Mouse (Mus musculus): Measurements from ENCODE around the gene Zfp85.
A peak's percentile ranks its signal among the peaks of the same experiment; 100 is the strongest.
"Not testable (repeated sequence)": the region's sequence is repeated elsewhere in the genome, so short reads cannot be mapped to it uniquely, and the experiment has no call there.

Gene Zfp85

DNA sequence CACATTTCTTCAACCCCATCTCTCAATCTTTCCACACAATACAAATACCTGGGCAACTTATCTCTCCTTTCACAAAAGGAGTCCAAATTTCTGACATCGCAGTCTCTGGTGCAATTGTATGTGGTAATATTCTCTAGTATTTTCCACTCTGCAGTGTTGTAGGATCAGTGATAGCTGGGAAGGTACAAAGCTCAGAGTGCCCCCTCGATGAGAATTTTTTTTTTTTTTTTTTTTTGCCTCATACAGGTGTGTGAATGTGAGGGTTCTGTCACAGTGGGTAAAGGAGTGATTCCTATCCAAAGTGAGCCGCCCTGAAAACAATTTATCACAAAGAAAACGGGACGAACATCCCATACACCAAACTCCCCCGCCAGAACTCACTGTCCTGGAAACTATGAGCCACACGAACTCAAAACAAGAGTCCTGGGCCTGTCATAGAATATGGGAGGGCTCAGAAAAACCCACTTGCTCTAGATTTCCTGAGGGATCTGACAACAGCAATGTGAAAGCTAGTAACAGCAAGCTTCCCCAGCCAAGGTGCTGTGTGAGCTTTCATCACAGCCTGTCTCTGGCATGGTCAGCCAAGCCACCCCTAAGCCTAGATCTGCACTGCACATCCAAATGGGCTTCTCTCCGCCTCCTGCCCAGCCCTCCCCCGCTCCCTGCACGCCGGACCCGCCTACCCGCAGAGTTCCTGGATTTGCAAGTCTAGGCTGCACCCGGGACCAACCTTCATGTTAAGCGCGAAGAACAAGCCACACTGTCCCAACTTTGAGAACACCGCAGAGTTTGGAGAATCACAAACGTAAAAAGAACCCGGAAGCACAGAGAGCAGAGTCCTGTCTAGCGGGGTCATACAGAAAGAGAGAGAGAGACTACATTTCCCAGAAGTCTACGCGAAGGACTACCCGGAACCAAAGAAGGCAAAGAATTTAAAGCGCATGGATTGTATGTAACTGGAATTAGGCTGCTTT lies at the start of gene Zfp85:
Gene Zfp85, minus strand, starts transcription at position 896 of the 974 bp plus-strand sequence.
- DNase-seq, result peak; percentile 72 to 74

DNA sequence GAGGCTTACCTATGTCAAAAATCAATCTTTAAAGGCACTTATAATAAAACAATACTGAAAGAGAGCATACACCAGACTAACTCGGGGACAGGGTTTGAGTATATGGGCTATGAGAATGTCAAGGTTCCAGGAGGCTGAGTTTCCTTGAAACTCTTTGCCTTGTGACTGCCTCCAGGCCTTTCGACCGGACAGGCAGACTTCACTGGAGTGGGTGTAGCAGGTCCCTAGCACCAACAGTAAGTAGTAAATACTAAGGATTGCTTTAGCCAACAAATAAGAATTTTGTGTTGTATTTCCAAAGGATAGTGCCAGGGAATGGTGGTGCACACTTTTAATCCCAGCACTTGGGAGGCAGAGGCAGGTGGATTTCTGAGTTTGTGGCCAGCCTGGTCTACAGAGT lies 44.1 kb upstream of the Zfp85 start:
- not testable (repeated sequence) for DNase-seq

DNA sequence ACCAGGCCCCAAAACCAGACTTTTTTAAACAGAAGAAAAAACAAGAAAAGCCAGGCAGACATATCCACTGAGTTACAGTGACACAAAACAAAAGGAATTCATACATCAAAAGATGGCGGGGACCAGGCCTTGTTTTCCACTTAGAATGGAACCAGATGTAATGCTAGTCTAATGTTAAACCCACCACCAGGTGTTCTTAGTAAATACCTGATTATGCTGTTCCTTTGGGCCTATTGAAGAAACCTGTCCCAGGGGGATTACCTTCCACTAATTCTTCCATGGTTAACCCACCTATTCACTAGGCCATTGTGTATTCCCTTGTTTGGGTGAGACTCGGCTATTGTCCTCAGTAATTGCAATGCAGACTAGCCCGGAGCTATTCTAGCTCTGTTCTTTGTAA lies 43.6 kb upstream of the Zfp85 start:
- no peak for DNase-seq

DNA sequence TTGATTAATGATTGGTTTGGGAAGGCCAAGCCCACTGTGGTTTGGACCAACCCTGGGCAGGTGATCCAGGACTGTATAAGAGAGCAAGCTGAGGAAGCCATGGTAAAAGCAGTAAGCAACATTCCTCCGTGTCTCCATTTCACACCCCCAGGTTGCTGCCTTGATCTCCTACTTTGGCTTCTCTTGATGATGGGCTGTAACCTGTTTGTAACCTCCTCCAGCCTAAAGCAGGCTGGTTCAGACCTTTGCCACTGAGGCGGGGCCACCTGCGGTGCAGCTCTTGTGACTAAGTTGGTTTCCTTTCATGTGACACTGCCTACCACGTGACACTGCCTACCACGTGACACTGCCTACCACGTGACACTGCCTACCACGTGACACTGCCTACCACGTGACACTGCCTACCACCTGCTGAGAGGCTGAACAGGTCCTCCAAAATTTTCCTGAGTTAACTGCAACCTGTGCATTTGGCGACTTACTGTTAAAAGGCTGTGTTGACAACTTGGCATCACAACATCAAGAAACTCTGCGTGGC lies 37.0 kb upstream of the Zfp85 start:
- no peak for DNase-seq

DNA sequence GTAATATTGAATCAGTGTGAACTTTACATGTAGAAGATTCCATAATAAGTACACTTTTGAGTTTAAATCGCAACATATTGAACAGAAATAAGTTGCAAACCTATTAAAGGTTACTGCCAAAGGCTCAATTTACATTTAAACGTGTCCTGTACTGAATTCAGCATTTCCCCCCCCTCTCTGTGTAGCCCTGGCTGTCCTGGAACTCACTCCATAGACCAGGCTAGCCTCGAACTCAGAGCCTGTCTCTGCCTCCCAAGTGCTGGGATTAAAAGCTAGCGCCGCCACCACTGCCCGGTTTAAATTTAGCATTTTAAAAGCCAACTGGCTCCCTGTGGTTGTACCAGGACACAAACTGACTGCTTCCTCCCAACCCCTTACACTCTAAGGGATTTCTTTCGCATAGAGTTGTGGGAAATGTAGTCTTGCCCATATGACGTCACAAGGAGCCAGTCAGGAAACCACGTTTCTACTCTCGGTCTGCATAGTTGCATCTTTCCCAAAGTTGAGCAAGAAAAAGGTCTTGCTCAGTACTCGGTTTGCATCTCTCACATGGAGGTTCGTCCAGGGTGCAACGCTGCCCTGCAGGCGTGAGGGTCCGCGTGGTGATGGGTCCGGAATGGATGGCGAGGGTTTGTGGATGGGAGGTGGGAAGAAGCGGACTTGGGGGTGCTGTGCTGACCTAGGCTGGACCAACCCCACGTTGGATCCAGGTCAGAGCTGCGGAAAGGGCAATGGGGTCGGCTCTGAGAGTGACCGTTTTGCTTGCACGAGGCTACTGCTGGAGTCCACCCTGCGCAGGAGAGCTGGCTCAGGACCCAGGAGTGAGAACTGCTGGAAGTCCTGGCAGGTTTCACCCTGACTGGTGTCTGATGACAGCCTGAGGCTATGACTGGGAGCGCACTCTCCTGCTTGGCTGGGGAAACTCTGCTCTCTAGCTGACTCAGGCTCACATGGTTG lies 24.5 kb upstream of the Zfp85 start, which contains the start of gene Zfp493:
Gene Zfp493, plus strand, starts transcription at position 429 of the 957 bp plus-strand sequence.
- DNase-seq, result peak; percentile 62 to 73

DNA sequence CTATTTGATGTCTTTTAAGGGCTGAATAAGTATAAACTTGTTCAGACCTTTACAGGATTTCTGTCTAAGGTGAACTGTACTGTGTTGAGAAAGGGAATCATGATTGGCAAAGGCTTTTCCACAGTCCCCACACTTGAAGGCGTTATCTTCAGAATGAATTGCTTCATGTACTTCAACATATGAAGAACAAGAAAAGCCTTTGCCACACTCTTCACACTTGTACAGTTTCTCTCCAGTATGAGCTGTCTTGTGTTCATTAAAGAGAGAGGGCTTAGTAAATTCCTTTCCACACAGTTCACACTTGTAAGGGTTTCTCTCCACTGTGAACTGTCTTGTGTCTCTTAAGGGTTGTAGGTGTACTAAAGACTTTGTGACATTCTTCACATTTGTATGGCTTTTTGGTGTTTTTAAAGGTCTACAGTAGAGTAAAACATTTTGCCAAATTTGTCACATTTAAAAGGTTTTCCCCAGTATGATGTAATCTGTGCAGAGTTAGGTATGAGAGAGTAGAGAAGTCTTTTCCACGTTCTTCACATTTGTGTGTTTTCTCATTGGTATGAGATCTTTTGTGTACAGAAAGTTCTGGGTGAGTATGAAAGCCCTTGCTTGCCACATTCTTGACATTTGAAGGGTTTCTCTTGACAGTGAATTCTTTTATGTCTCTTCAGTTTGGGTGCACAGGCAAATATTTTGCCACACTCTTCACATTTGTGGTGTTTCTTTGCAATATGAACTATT lies 8.2 kb upstream of the Zfp85 start:
- no peak for DNase-seq

DNA sequence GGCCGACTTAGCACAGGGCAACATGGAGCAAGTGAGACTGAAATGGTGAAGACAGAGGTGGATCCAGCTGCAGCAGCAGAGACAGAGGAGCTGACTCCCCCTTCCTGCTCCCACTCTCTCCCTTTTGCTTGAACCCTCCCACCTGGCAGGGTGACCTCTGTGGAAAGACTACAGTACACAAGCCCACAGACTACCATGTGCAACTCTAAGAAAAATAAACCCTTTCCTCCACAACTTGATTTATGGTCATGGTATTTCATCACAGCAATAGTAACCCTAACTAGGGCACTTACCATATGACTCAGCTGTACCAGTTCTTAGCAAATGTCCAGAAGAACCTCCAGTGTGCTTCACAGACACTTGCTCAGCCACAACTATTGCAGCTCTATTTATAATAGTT lies 4.9 kb upstream of the Zfp85 start:
- no peak for DNase-seq

DNA sequence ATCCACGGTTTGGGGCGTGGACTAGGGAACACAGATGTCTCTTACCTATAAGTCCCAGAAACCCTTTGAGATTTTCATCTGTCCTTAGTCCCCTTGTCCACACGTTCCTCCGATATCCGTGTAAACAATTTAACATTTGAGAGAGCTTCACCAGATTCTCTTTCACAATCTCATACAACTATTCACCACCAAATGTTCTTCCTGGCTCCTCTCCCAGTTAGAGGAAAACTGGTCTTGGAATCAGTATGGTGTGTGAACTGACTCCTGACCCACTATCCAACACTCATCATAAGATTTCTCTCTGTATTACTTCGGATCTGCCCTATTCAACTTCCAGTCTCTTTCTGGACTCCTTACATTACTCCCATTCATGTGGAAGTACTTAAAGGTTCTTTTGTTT lies 733 bp upstream of the Zfp85 start:
- no peak for DNase-seq

DNA sequence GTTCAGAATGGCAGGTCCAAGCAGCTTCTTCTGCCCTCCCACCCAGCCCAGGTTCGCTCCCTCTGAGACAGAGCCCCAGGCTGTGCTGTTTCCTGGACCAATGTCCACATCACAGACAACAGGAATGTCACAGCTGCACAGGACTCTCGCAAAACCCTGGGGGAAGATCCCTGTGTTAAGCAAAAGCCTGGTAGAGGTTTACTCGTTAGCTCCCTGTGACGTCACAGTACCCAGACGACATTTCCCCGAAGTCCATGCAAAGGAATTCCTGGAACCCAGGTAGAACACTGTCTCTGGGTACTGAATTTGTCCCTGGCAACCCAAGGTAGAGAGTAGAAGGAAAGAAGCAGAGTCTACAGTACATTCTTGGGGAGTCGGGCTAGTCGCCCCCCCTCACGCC lies 11.1 kb downstream of the Zfp85 start:
- no peak for DNase-seq

DNA sequence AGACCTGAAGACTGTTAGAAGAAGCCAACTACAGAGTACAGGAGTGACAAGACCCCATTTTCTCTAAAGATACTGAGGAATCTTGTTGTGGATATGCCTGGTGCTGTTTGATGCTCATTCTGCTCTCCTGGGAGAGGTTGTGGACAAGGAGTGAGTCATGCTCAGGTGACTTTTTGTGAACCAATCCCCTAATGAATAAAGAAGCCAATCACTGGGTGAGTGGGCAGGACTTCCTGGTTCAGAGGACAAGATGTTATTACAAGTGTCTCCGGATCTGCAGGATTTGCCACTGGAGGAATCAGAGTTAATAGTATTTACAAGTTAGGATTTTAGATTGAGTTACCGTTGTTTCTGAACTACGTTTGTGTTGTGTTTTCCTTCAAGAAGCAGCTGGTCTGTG lies 12.1 kb downstream of the Zfp85 start:
- DNase-seq, result no peak

DNA sequence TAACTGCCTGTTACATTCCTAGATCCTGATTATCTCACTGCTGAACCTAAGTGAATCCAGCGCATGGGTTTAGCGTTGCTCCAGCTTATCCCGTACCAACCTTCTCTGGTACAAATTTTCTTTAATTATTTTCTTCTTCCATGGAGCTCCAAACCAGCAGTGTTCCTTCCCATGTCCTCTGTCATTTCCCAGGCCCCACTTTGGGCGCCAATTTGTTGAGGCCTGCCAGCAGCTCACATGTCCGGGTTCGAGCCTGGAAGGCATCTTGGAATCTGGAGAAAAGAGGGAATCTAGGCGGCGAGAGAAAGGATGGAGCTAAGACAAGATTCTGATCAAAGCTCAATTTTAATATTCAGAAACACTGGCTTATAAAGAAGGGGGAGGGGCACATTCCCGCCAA lies 20.6 kb downstream of the Zfp85 start:
- not testable (repeated sequence) for DNase-seq

DNA sequence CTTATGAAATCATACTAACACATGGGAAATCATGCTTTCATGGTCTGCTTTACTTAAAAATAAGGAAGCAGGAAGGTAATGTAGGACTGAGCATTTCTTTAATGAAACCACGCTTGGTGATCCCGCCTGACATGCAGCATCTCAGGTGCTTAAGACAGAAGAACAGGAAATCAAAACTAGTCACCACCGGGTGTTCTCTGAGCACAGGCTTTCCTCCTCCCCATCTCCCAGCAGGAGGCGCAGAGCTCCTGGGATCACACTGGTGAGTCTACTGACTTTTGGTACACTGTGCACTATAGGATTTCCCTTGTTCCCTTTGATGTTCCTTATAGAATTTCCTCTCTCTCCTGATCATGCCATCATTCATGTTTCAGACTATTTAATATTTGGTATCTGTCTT lies 25.6 kb downstream of the Zfp85 start:
- DNase-seq, result peak; percentile 37

DNA sequence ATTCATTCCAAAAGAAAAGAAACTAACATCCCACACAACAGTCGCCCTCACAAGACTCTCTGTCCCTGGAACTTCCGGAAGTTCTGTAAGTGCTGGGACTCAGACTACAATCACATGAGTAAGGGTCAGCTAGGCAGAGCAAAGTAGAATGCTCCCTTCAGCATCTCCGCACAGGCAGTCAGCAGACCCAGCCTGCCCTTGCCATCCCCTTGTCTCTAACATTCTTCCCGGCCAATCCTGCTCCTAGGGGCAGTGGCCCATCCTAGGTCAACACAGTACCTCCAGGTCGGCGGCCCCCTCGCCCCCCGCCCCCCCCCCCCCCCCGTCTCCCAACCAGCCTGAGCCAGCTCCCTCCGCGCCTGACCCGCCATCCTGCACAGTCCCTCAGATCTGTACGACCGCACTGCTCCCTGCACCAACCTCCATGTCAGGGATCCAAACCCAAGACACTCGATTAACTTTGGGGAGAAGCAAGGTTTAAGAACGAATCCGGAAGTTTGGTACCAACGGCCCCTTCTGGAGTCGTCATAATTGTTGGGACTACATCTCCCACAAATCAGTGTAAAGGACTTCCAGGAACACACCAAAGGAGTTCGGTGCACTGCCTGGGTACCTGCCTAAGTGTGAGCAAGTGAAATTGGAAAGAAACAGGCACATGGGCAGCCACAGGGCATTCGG lies 26.2 kb downstream of the Zfp85 start, which contains the start of gene Zfp65:
Gene Zfp65, minus strand, starts transcription at position 533 of the 678 bp plus-strand sequence.
- peak; percentile 46 to 55 for DNase-seq

DNA sequence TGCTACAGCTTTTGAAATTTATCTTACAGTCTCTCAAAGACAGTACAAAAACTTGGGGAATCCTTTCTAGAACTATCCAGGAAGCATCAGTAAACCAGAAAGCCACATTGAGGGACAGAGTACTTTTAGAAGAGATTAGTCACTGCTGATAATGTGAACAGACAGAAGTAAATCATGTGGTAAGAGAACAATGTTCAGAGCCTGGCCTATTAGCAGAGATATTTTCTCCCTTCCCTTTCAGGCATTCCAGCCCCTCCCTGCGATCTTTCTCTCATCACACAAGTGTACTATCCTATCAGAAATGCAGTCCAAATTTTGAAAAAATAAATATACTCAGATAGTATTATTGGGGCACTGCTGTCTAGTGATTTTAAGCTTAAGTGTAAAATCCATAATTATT lies 26.9 kb downstream of the Zfp85 start:
- no peak for DNase-seq

DNA sequence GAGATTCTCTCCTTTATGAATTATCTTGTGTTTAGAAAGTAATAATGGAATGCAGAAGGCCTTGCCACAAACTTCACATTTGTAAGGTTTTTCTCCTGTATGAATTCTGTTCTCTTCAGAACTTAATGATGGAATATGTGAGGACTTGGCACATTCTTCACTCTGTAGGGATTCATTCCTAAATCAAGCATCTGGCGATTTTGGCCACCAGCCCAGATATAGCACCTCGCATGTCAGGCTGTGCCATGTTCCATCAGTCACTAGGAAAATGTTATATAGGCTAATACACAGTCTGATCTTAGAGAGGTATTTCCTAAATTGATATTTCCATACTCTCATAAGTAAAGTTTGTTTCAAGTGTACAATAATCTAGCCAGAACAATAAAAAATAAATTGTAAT lies 29.7 kb downstream of the Zfp85 start:
- DNase-seq, result not testable (repeated sequence)

DNA sequence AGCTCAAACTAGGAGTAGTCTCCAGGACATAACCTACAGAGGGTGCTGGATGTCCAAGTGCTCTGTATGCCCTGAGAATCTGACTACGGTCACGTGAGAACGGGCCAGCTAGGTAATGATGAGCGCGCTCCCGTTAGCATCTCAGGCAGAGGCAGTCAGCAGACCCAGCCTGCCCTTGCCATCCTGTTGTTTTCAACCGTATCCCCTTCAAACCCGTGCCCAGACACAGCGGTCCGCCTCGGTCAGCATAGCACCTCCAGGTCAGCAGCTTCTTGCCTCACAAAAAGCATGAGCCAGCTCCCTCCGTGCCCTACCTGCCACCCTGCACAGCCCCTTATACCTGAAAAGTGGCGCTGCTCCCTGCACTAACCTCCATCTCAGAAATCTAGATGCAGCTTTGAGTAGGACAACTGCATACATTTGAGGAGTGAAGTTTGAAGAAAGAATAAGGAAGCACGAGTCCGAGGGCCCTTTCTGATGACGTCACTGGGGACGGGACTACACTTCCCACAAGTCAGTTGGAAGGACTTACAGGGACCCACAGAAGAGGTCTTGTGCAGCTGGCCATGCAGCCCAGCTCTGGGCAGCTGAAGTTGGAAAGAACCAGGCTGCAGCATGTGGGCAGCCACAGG lies 31.1 kb downstream of the Zfp85 start:
- peak; percentile 90 to 91 for DNase-seq
